Mouse (Mus musculus) mature B cell (primary cell): ENCODE data around the gene Slc23a2.

ENCODE experiments used
- in situ Hi-C: fragments of 300-500 bp; cut with MboI; formaldehyde crosslinking; loops from 2 replicates; pipeline ENCODE4 v1.14.3; 2019

The Slc23a2 gene

GRCm38 (mm10) chr2:132021616-132022015, 123.3 kb downstream of the Slc23a2 start:
- in situ Hi-C loops = no loop called here

DNA sequence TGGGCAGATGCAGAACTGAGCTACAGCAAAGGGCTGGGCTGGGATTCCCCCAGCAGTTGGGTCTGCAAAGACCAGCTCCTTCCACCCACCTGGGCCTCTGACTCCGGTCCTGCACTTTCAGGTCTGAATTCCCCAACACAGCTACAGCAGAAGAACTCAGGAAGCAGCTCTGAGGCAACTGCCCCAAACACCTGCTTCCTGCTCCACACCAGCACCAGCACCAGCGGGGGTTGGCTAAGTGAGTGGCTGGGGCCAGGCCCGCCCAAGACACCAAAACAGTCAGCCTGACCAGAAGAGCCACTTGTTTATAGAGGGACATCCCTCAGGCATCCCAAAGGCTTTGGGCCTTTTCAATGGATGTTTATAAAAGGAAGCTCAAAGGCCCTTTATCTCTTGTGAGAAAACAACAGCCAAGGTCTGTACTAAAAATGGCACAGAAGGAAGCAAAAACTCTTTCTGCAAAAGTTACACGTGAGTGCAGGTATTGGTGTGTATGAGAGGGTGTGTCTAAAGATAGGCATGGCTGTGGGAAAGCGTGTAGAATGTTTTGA, 123.8 kb downstream of the Slc23a2 start:
- in situ Hi-C loops = no loop called here

DNA sequence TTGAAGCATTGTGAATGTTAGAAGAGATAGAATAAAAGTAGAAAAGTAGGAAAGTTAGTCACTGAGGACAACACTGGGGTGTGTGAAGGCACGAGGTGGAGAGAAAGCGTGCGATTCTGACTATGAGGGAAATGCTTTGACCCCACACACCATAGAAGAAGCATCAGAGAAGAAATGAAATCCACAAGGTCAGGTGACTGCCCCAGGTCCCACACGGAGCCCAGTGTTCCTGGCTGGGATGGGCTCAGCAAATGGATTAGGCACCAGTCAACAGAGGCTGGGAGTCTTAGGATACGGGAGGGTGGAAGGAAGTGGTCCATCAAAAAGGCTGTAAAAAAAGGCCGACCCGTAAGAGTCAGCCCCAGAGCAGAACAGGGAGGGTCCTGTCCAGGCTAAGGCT, 124.5 kb downstream of the Slc23a2 start:
- in situ Hi-C loops = no loop called here

DNA sequence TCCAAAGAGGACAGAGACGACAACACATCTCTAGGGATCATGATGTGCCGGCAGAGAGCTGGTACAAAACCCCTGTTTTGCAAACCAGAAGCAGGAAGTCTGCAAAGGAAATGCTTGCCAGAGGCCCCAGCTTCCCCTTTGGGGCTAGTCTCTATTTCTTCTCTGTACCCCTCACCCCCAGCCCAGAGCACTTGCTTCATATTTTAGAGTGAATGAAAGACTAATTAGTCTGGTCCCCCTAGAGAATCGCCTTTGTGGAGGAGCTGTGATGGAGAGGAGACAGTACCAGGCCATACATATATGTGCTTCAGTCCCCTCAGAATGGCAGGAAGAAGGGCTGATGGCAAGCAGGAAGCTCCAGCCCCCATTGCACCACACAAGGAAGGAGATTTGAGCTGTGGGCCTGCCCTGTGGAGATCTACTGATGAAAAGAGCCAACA, 125.5 kb downstream of the Slc23a2 start:
- in situ Hi-C loops = no loop called here

GRCm38 (mm10) chr2:132018156-132018555, 126.8 kb downstream of the Slc23a2 start:
- in situ Hi-C loops = no loop called here

GRCm38 (mm10) chr2:132017611-132018010, 127.3 kb downstream of the Slc23a2 start:
- in situ Hi-C loops = no loop called here

GRCm38 (mm10) chr2:132016034-132016433, 128.9 kb downstream of the Slc23a2 start:
- in situ Hi-C loops = no loop called here

DNA sequence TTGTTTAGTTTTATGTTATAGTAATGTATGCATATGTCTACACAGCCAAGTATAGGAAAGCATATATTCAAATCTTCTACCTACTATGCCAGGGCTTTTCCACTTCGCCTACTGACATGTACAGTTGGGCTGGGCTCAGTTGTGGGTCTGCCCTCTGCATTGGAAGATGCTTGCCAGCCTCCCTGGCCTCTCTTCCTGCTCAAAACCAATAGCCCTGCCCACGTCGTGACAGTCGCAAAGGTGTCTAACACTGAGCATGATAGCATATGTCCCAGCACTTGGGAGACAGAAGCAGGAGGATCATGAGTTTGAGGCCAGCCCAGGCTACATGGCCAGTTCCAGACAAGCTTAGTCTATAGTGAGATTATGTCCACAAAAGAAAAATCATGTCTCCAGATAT, 131.8 kb downstream of the Slc23a2 start:
- in situ Hi-C loops = no loop called here

GRCm38 (mm10) chr2:132010781-132011180, 134.1 kb downstream of the Slc23a2 start:
- in situ Hi-C loops = no loop called here

DNA sequence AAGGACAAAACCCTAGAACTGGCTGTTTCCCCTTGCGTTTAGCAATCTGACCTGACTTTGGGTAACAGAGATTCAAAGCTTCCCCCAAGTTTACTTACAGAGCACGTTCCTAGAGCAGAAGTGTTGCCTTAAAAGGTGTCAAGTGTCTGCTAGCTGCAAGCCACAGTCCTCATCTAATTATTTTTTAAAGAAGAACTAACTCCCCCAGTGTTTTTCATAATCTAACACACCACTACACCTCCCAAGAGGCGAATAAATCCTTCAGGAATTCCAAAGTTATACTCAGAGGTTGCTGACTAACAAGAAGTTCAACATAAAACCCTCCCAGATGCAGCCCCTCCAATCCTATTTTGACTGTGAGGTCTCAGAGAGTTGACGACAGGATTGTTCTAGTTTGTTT, 136.7 kb downstream of the Slc23a2 start:
- in situ Hi-C loops = no loop called here

DNA sequence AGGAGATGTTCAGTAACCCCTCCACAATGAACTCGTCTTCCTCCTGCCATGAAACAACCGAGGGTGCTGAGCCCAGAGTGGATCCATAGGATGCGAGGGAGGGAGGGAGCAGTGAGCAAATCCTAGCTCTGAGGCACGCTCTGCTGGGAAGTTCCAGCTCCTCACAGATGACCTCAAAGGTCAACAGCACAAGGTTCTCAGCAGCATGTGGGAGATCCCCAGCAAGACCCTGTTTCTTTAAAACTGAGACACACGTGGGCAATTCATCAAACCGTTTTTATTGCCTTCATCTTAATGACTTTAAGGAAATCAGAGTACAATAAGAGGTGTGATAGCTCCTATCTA, 137.5 kb downstream of the Slc23a2 start:
- in situ Hi-C loops = no loop called here

- in situ Hi-C loops = no loop called here
These were observed 138.1 kb downstream of the Slc23a2 start for GRCm38 (mm10) chr2:132006561-132007474.

DNA sequence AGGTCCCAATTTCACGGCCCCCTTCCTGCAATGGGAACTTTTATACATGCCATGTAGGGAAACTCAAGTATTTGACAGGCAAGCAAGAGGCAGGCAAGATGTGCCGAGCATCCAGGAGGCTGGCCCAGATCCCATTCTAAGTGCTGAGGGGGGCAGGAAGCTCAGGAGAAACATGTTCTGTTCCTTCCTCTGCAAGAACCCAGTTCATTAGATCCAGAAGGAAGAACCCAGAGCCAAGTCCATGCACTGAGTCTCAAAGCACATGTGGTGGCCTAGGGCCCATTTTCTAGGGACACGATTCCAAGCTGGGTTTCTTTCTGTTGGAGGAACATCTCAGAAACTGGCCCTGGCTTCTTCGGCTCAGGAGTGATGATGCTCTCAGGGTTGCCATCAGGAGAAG, 139.5 kb downstream of the Slc23a2 start:
- in situ Hi-C loops = no loop called here

GRCm38 (mm10) chr2:132004495-132005136, 140.3 kb downstream of the Slc23a2 start:
- in situ Hi-C loops = no loop called here

DNA sequence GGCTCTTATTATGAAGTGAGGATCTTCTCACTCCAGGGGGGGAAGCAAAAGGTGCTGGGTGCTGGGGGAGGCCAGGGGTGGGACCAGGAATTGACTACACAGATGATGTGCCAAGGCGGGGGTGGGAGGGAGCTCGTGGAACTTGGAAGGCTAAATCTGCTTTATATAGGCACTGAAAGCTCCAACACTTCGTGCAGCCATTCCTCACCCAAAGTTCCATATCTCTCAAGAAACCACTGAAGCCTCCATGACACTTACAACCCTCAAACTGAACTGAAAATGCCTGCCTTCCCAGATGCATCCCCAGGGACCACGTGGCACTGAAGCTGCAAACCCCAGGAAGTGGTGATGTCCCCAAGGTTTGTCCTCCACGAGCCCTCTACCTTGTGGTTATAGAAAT, 141.0 kb downstream of the Slc23a2 start:
- in situ Hi-C loops = no loop called here
